Mouse (Mus musculus) right cerebral cortex, adult 2 months (tissue): Measurements from ENCODE around the gene Ndufv3.

ENCODE experiments used
- DNase-seq, 2 experiments: peaks; one replicate each; pipeline ENCODE4 v3.0.0; 2021 to 2022; ENCODE audit warnings: low spot score in 2 of 2

The Ndufv3 gene

GRCm38 (mm10) chr17:31556253-31556652 lies 36.3 kb downstream of the Ndufv3 start:
- DNase-seq = no peak

GRCm38 (mm10) chr17:31557124-31557880 lies 37.4 kb downstream of the Ndufv3 start:
- DNase-seq = no peak

- no peak for DNase-seq
Measured at GRCm38 (mm10) chr17:31557947-31558542, 38.1 kb downstream of the Ndufv3 start.

- DNase-seq = no peak
Measured at GRCm38 (mm10) chr17:31559021-31559789, 39.3 kb downstream of the Ndufv3 start.

- peak; percentile 39 to 41 for DNase-seq
Measured at GRCm38 (mm10) chr17:31563632-31564014, 43.7 kb downstream of the Ndufv3 start.

GRCm38 (mm10) chr17:31564015-31564857 lies 44.3 kb downstream of the Ndufv3 start, which contains the start of gene Pknox1:
TSS of gene Pknox1 (plus strand) at chr17:31564734.
- DNase-seq = peak; percentile 99

- DNase-seq = no peak
Measured at GRCm38 (mm10) chr17:31564858-31565140, 44.9 kb downstream of the Ndufv3 start.

GRCm38 (mm10) chr17:31565141-31566056 lies 45.5 kb downstream of the Ndufv3 start:
- peak; percentile 55 to 56 for DNase-seq

- no peak for DNase-seq
Measured at GRCm38 (mm10) chr17:31566276-31566675, 46.4 kb downstream of the Ndufv3 start.

- DNase-seq = no peak
Measured at GRCm38 (mm10) chr17:31569756-31570155, 49.8 kb downstream of the Ndufv3 start.

- DNase-seq = peak; percentile 32 to 37
Measured at GRCm38 (mm10) chr17:31570321-31570925, 50.5 kb downstream of the Ndufv3 start.

GRCm38 (mm10) chr17:31571689-31572088 lies 51.8 kb downstream of the Ndufv3 start:
- no peak for DNase-seq

- DNase-seq = no peak
Measured at GRCm38 (mm10) chr17:31574662-31575061, 54.7 kb downstream of the Ndufv3 start.

GRCm38 (mm10) chr17:31576394-31577175 lies 56.7 kb downstream of the Ndufv3 start:
- no peak for DNase-seq

- peak in 1 of 2 experiments; percentile 27 for DNase-seq
Measured at GRCm38 (mm10) chr17:31580344-31580743, 60.4 kb downstream of the Ndufv3 start.
